Mouse (Mus musculus): ENCODE data around the gene Rhobtb1. TPM values are rescaled to one million over a fixed set of nuclear protein-coding genes. Genes with fewer than 3 reads are reported as not detected.

The Rhobtb1 gene
- total RNA-seq, 2 experiments from 2014 or later: 8.6 to 9.5 TPM

DNA sequence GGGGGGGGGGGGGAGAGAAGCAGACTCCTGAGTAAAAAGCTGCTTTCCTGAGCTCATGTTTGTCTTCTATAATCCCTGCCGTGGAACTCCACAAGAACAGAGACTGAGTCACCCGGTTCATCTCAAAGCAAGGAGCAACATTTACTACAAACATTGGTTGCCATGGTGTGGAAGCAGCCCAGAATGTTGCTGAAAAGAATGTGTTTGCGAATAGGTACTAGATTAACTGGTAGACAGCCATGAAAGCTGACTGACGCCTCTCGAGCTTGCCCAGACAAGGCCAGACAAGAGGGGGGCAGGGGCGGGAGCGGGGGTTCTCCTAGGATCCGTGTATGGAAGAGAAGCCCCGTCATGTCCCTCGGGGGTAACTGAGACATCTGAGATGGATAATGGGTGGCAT lies 120.2 kb downstream of the Rhobtb1 start:
- no peak overlapping the region for H3K4me3 ChIP-seq
- no peak for TF ChIP-seq CTCF (IDR thresholded peaks at IDR 0.05)

DNA sequence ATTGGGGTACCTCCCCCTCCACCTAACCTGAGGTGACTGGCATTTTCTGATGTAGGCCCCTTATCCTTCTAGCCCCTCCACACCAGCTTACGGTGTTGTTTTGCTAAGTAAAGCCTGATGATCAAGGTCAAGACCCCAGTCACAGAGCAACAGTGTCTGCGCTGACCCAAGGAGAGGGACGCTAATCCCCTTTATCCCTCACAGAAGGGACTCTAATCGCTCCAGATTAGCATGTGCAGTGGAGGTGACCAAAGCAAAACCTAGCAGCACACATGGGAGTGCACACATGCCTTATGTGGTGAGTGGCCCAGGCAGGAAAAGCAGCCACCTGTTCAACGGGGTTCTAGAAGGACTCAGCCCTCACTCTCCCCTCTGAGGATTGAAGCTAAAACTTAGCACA lies 123.0 kb downstream of the Rhobtb1 start:
- Histone ChIP-seq H3K4me3 (no peak overlapping the region), H3K27ac (no peak overlapping the region)
- TF ChIP-seq CTCF (IDR thresholded peaks at IDR 0.05): no peak
- intact Hi-C loops (cut with DNase I): no loop called here
- DNase-seq (ENCODE audit: extremely low spot score in 1 of 2, low spot score in 2 of 2): no peak

More for the DNA sequence above, 120.2 kb downstream of the Rhobtb1 start:
- no peak for DNase-seq (ENCODE audit: extremely low spot score in 1 of 2, low spot score in 2 of 2)
- H3K27ac ChIP-seq: no peak overlapping the region
- intact Hi-C loops (cut with DNase I): no loop called here

DNA sequence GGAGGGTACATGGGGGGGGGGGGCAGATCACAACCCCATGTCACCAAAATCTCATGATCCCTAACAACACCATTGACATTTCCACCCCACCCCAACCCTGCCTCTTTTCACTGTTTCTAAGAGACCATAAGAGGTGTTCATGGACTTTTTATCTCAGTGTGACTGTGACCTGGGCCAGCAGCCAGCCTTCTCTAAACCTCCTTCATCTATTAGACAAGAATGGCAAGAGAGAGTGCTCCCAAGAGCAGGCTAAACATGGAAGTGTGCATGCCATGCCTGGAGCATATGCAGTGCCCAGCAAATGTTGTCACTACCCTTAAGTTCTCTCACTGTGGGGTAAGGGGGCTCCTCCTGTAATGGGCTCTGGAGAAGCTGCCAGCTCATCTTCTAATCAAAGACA lies 123.5 kb downstream of the Rhobtb1 start:
- Histone ChIP-seq H3K4me3 (no peak overlapping the region), H3K27ac (no peak overlapping the region)
- no peak for DNase-seq (ENCODE audit: extremely low spot score in 1 of 2, low spot score in 2 of 2)
- TF ChIP-seq CTCF (IDR thresholded peaks at IDR 0.05): no peak
- intact Hi-C loops (cut with DNase I): no loop called here

DNA sequence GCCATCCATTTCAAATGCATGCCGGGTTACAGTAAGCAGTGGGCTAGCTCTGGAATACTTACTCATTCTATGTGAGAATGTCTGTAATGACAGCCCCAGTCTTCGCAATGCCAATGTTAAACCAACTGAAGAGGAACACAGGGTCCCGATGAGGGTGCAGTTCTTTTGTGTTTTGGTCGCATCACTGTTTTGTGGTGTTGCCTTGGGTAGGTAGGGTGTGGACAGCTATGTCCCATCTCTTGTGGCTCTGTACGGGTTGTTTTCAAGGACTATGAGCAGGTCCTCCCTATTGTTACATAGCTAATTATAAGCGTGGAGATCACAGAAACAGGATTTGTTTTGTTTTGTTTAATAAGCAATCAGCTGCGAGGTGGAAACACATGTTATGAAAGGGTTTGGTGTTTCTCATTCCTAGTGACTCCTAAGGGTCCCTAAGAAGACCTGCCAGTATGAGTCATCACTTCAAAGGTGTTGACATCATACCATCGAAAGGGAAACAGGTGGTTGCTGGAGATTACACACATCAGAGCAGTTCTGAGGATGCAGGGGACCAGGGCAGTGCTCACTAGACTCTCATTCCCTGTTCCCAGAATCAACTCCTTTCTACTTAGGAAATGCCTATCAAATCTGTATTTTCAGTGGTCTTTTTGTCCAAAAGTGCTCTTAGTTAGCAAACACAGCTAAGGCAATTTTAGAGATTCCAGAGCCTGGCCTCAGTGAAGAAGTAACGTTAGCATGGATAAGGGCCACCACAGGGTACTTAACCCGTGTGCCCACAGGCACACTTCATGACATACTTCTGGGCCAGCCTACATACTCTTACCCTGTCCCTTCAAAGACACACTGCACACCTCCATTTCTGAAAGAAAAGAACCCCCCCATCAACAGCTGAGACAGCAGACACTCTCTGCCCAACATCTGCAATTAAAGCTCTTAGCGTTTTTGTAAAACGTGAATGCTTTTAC lies 124.9 kb downstream of the Rhobtb1 start:
- DNase-seq (ENCODE audit: extremely low spot score in 1 of 2, low spot score in 2 of 2): no peak
- H3K4me3 ChIP-seq: no peak overlapping the region
- intact Hi-C loops (cut with DNase I): no loop called here
- peak overlapping the region; percentile 74 for H3K27ac ChIP-seq
- TF ChIP-seq CTCF (IDR thresholded peaks at IDR 0.05): no peak

DNA sequence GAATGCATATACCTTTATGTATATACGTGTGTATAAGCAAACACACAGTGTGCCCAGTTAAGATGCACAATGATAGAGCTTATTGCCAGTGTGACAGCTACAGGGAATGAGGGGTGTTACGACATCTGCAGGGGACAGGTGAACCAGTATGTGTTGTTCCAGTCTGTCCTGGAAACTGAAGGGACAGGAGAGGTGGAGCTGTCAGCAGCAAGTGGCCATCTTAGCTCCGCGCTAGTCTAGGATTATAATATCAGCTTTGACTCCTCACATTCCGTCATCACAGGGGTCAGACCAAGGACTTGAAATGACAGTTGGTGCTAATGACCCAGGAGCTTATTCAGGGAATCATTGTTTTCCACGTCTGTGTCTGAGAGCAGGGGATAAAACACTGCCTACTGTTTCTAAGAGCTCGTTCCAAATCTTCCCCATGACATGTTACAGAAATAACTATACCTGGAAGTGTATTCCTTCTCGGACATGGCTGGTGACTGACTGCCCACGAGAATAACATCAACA lies 125.7 kb downstream of the Rhobtb1 start:
- no peak for DNase-seq (ENCODE audit: extremely low spot score in 1 of 2, low spot score in 2 of 2)
- no peak overlapping the region for H3K4me3 ChIP-seq
- peak overlapping the region; percentile 74 for H3K27ac ChIP-seq
- intact Hi-C loops (cut with DNase I): no loop called here
- no peak for TF ChIP-seq CTCF (IDR thresholded peaks at IDR 0.05)

DNA sequence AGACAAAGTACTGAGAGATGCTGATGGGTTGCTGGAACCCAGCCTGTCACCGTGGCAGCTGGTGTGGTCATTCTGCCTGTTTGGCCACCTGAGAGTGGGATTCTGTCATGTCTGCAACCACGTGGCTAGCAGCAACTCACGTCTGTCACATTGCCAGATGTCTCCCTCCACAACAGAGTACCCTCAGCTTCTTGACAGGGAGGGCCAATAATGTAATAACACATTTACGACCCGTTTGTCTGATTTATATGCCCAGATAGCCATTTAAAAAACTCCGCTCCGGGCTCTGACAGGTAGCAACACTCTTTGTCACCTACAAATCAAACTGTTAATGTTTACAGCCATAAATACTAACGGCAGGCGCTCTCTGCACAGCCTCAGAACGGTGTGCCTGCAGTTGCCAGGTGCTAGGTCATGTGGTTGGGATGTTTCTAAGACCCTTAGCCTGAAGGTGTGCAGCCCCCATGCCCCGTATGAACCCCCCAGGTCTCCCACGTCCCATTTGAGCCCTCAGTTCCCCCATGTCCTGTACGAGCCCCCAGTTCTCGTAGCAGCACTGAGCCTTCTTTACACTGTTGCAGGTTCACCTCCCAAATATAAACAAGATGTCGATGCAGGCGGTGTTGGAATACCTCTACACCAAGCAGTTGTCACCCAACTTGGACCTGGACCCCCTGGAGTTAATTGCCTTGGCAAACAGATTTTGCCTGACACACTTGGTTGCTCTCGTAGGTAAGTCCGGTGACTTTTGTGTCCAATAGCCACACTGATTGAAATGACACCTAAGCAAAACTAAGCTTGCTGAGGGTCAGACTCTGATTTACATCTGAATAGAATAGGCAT lies 127.8 kb downstream of the Rhobtb1 start:
- intact Hi-C loops (cut with DNase I): no loop called here
- H3K4me3 ChIP-seq: no peak overlapping the region
- no peak for DNase-seq (ENCODE audit: extremely low spot score in 1 of 2, low spot score in 2 of 2)
- no peak overlapping the region for H3K27ac ChIP-seq
- no peak for TF ChIP-seq CTCF (IDR thresholded peaks at IDR 0.05)

DNA sequence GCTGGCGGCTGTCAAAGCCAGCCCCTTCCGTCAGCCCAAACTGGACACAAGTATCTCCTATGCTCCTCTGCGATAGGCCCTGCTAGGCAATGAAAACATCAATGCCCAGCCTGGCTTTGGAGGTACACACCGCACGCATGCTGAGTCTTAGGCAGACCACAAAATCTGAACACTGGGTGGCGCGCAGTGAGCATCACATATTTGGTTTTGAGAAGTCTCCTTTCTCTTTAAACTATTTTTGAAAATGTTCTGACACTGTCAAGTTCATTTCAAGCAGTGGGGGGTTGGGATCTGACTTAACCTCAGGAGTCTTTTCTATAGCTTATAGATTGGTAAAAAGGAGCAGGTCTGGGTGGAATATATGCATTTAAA lies 128.4 kb downstream of the Rhobtb1 start:
- intact Hi-C loops (cut with DNase I): no loop called here
- no peak overlapping the region for H3K4me3 ChIP-seq
- DNase-seq (ENCODE audit: extremely low spot score in 1 of 2, low spot score in 2 of 2): no peak
- no peak; the same call in 1 of the 2 replicates for TF ChIP-seq CTCF (IDR thresholded peaks at IDR 0.05)
- no peak overlapping the region for H3K27ac ChIP-seq

DNA sequence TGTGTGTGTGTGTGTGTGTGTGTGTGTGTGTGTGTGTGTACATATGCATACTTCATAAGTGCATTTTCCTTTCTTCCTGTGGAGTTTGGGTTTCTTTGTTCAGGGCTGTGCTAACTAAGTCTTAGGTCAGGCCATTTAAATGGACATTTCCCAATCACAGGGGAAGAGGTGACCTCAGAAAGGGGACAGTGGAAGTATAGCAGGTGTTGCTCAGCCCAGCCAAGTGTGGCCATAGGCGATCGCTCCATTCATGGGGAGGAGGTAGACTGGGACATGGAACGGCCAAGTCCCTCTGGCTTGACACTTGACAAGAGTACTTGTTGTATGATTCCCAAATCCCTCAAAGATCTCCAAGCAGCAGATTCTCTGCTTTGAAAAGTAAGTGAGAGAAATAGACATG lies 135.7 kb downstream of the Rhobtb1 start:
- no peak for TF ChIP-seq CTCF (IDR thresholded peaks at IDR 0.05)
- no peak for DNase-seq (ENCODE audit: extremely low spot score in 1 of 2, low spot score in 2 of 2)
- no peak overlapping the region for H3K27ac ChIP-seq
- no peak overlapping the region for H3K4me3 ChIP-seq
- intact Hi-C loops (cut with DNase I): no loop called here

DNA sequence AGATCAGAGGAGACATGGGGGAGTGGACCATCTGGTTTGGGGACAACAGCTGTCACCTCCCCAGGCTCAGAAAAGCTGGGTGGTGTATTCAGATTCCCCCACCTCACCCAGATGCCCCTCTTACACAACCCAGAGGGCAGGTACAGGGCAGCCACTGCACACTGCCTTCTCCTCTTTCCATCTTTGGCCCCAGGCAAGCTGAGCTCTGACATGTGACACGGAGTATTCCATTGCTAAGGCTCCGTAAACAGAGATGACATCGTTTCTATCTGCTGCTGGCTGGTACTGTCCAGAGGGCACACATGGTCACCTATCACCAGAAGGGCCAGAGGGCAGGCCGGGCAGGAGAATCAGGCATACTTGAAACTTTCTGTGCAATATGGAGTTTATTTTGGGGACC lies 136.9 kb downstream of the Rhobtb1 start:
- no peak for DNase-seq (ENCODE audit: extremely low spot score in 1 of 2, low spot score in 2 of 2)
- TF ChIP-seq CTCF (IDR thresholded peaks at IDR 0.05): no peak
- Histone ChIP-seq H3K27ac (no peak overlapping the region), H3K4me3 (no peak overlapping the region)
- intact Hi-C loops (cut with DNase I): no loop called here

DNA sequence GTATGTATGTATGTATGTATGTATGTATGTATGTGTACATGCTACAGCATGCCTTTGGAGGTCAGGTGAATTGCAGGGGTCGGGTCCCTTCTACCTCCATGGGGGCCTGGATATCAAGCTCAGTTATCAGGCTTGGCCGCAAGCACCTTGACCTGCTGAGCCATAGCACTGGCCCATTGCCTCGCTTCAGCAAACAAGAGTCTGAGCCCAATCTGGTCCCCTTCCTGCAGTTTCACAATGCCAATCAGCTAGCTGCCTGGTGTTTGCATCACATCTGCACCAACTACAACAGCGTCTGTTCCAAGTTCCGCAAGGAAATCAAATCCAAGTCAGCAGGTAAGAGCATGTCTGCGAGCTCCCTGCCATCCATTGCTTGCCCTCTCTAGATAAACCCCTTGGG lies 137.5 kb downstream of the Rhobtb1 start:
- no peak for DNase-seq (ENCODE audit: extremely low spot score in 1 of 2, low spot score in 2 of 2)
- Histone ChIP-seq H3K4me3 (no peak overlapping the region), H3K27ac (no peak overlapping the region)
- no peak for TF ChIP-seq CTCF (IDR thresholded peaks at IDR 0.05)
- intact Hi-C loops (cut with DNase I): no loop called here

DNA sequence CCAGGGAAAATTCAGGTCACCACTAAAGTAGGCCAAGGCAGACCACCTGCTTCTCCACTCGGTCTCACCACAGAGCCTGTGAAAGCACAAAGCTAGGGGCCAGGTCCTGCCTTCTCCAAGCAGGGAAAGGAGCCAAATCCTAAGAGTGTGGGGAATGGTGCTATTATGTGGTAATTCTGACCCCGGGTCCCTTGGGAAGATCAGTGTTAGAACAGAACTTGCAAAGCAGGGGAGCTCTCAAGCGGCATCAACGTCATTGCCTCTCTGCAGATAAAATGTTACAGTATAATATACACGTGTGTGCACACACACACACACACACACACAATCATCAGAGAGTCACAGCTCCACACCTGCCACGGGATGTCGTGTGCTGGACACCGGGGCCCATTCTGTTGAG lies 139.5 kb downstream of the Rhobtb1 start:
- no peak overlapping the region for H3K4me3 ChIP-seq
- no peak overlapping the region for H3K27ac ChIP-seq
- intact Hi-C loops (cut with DNase I): no loop called here
- TF ChIP-seq CTCF (IDR thresholded peaks at IDR 0.05): no peak
- DNase-seq (ENCODE audit: extremely low spot score in 1 of 2, low spot score in 2 of 2): no peak

DNA sequence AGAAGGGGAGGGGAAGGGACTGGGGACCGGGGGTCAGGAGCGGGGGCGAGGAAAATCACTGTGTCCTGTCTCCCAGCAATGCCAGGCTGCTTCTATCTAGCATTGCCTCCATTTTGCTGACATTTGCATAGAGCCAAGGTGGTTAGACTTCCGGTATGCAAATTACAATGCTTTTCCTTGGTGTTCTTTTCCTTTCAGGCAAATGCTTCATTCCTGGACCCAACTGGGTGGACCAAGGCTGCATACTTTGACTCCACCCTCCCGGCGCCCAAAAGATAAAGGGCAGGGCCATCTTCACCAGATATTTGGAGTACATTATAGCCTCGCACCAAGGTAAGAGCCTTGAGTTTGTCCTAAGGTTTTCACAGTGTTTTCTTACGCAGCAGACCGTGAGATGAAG lies 144.7 kb downstream of the Rhobtb1 start:
- no peak overlapping the region for H3K27ac ChIP-seq
- no peak overlapping the region for H3K4me3 ChIP-seq
- intact Hi-C loops (cut with DNase I): no loop called here
- no peak for DNase-seq (ENCODE audit: extremely low spot score in 1 of 2, low spot score in 2 of 2)
- TF ChIP-seq CTCF (IDR thresholded peaks at IDR 0.05): no peak
